Mouse (Mus musculus): ENCODE measurements around the gene Homer1. TPM values are rescaled to one million over a fixed set of nuclear protein-coding genes. Genes with fewer than 3 reads are reported as not detected.

Homer1 gene
- 5.5 and 5.9 TPM in 2 replicates for polyA plus RNA-seq (2015; fragmentation: Nextera tagmentation; extraction: Ambion mirVana)

DNA sequence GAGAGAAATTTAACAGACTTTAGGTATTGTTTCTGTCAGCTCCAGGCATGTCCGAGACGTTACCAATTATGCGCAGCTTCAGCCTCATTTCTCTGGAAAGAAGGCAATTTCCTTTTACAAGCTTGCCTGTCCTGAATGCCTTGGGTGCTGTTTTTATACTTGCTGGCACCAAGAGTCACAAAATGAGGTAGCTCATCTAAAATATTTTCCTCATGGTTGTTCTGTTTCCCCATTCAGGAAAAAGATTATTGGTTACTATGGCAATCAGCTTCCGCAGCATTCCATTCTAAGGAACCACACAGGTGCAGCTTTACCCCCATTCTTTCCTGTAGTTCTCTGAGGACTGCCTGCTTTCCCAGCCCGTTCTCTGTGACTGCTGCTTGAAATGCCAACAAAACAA, at the start of gene Homer1:
Gene Homer1, plus strand, starts transcription at position 320 of the 400 bp plus-strand sequence.
- Histone ChIP-seq H3K4me1 (0 out of 2 replicates have a peak, but pooled peaks cover 3% of the 10 kb centered on the region), H3K36me3 (no peaks in the 10 kb centered on the region), H3K4me3 (replicated peaks) (no peak within 1 kb of the TSS), H3K27ac (no peak within 1 kb of the TSS), H3K4me2 (no peak within 1 kb of the TSS), H3K27me3 (no peaks in the 10 kb centered on the region), H3K9ac (no peak within 1 kb of the TSS), H3K9me3 (replicated peaks) (no peaks in the 10 kb centered on the region)
- 78% methylated on average over 5 of the region's 5 CpGs for WGBS
- no peak for ATAC-seq (replicated peaks; ENCODE audit: low FRiP score)

GRCm38 (mm10) chr13:93251732-93252131, 47.7 kb upstream of the Homer1 start:
- Histone ChIP-seq H3K4me1 (no peaks in the 10 kb centered on the region), H3K9me3 (replicated peaks) (no peaks in the 10 kb centered on the region), H3K36me3 (no peaks in the 10 kb centered on the region), H3K27ac (no peak overlapping the region), H3K27me3 (no peaks in the 10 kb centered on the region), H3K4me3 (replicated peaks) (no peak overlapping the region), H3K4me2 (no peak overlapping the region), H3K9ac (no peak overlapping the region)
- WGBS: 85% methylated on average over 6 of the region's 6 CpGs
- no peak for ATAC-seq (replicated peaks; ENCODE audit: low FRiP score)

GRCm38 (mm10) chr13:93252175-93252574, 47.3 kb upstream of the Homer1 start:
- H3K4me2 ChIP-seq: no peak overlapping the region
- H3K27me3 ChIP-seq: no peaks in the 10 kb centered on the region
- H3K27ac ChIP-seq: no peak overlapping the region
- no peaks in the 10 kb centered on the region for H3K4me1 ChIP-seq
- H3K4me3 ChIP-seq (replicated peaks): no peak overlapping the region
- no peak for ATAC-seq (replicated peaks; ENCODE audit: low FRiP score)
- no peaks in the 10 kb centered on the region for H3K9me3 ChIP-seq (replicated peaks)
- no peak overlapping the region for H3K9ac ChIP-seq
- H3K36me3 ChIP-seq: no peaks in the 10 kb centered on the region
- 74% methylated on average over 10 of the region's 10 CpGs for WGBS

- no peaks in the 10 kb centered on the region for H3K9me3 ChIP-seq (replicated peaks)
- H3K27me3 ChIP-seq: no peaks in the 10 kb centered on the region
- no peaks in the 10 kb centered on the region for H3K36me3 ChIP-seq
- H3K27ac ChIP-seq: no peak overlapping the region
- H3K4me3 ChIP-seq (replicated peaks): no peak overlapping the region
- WGBS: 73% methylated on average over 5 of the region's 5 CpGs
- ATAC-seq (replicated peaks; ENCODE audit: low FRiP score): no peak
- no peak overlapping the region for H3K4me2 ChIP-seq
- no peak overlapping the region for H3K9ac ChIP-seq
- H3K4me1 ChIP-seq: no peaks in the 10 kb centered on the region
These were observed 46.5 kb upstream of the Homer1 start for GRCm38 (mm10) chr13:93252941-93253340.

DNA sequence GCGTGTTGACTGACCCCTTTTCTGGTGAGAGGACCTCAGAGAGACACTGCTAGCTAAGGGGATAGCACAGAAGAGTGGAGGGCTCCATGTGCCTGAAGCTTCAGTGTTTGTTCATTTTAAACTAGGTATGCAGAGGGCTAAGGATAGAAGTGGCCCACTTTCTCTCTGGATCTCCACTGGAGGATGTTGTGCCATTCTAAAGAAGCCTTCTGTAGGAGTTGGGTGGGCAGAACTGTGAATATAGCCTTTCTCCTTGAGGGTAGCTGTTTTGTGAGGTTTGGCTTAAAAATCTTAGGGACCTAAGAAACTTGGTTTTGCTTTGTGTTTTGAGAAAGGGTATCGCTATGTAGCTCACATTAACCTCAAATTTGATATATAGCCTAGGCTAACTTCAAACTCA, 32.3 kb upstream of the Homer1 start:
- no peak for ATAC-seq (replicated peaks; ENCODE audit: low FRiP score)
- WGBS: 88% methylated on average over 2 of the region's 2 CpGs
- no peaks in the 10 kb centered on the region for H3K4me1 ChIP-seq
- H3K27me3 ChIP-seq: no peaks in the 10 kb centered on the region
- no peaks in the 10 kb centered on the region for H3K36me3 ChIP-seq
- no peaks in the 10 kb centered on the region for H3K9me3 ChIP-seq (replicated peaks)
- no peak overlapping the region for H3K27ac ChIP-seq
- H3K4me3 ChIP-seq (replicated peaks): no peak overlapping the region
- no peak overlapping the region for H3K9ac ChIP-seq
- no peak overlapping the region for H3K4me2 ChIP-seq

GRCm38 (mm10) chr13:93300581-93300980, 1.1 kb downstream of the Homer1 start:
- no peak overlapping the region for H3K9ac ChIP-seq
- no peaks in the 10 kb centered on the region for H3K36me3 ChIP-seq
- H3K4me3 ChIP-seq (replicated peaks): no peak overlapping the region
- 90% methylated on average over 5 of the region's 5 CpGs for WGBS
- ATAC-seq (replicated peaks; ENCODE audit: low FRiP score): no peak
- H3K27ac ChIP-seq: no peak overlapping the region
- H3K9me3 ChIP-seq (replicated peaks): no peaks in the 10 kb centered on the region
- peaks cover 5% of the 10 kb centered on the region; the same call in 1 of the 2 replicates for H3K4me1 ChIP-seq
- no peak overlapping the region for H3K4me2 ChIP-seq
- H3K27me3 ChIP-seq: no peaks in the 10 kb centered on the region

GRCm38 (mm10) chr13:93301060-93301459, 1.6 kb downstream of the Homer1 start:
- Histone ChIP-seq H3K27me3 (no peaks in the 10 kb centered on the region), H3K9me3 (replicated peaks) (no peaks in the 10 kb centered on the region), H3K36me3 (no peaks in the 10 kb centered on the region), H3K4me1 (peaks cover 8% of the 10 kb centered on the region; the same call in 1 of the 2 replicates), H3K4me3 (replicated peaks) (no peak overlapping the region), H3K4me2 (no peak overlapping the region), H3K9ac (no peak overlapping the region), H3K27ac (no peak overlapping the region)
- ATAC-seq (replicated peaks; ENCODE audit: low FRiP score): no peak
- 80% methylated on average over 2 of the region's 2 CpGs for WGBS

GRCm38 (mm10) chr13:93302846-93303562, 3.6 kb downstream of the Homer1 start:
- Histone ChIP-seq H3K4me3 (replicated peaks) (peak overlapping the region; percentile 91), H3K9ac (peak overlapping the region; percentile 86), H3K4me1 (peaks cover 16% of the 10 kb centered on the region; the same call in 1 of the 2 replicates), H3K4me2 (peak overlapping the region; percentile 73), H3K9me3 (replicated peaks) (no peaks in the 10 kb centered on the region), H3K27ac (peak overlapping the region; percentile 98), H3K36me3 (no peaks in the 10 kb centered on the region), H3K27me3 (no peaks in the 10 kb centered on the region)
- ATAC-seq (replicated peaks; ENCODE audit: low FRiP score): no peak
- 10% methylated on average over 19 of the region's 19 CpGs for WGBS

GRCm38 (mm10) chr13:93303563-93304250, 4.3 kb downstream of the Homer1 start:
- H3K4me3 ChIP-seq (replicated peaks): peak overlapping the region; percentile 91
- no peaks in the 10 kb centered on the region for H3K9me3 ChIP-seq (replicated peaks)
- peaks cover 21% of the 10 kb centered on the region; the same call in 1 of the 2 replicates for H3K4me1 ChIP-seq
- H3K4me2 ChIP-seq: peak overlapping the region; percentile 73
- peak overlapping the region; percentile 86 for H3K9ac ChIP-seq
- H3K36me3 ChIP-seq: no peaks in the 10 kb centered on the region
- no peaks in the 10 kb centered on the region for H3K27me3 ChIP-seq
- 0% methylated on average over 45 of the region's 90 CpGs for WGBS
- ATAC-seq (replicated peaks; ENCODE audit: low FRiP score): peak; percentile 97
- peak overlapping the region; percentile 98 for H3K27ac ChIP-seq

DNA sequence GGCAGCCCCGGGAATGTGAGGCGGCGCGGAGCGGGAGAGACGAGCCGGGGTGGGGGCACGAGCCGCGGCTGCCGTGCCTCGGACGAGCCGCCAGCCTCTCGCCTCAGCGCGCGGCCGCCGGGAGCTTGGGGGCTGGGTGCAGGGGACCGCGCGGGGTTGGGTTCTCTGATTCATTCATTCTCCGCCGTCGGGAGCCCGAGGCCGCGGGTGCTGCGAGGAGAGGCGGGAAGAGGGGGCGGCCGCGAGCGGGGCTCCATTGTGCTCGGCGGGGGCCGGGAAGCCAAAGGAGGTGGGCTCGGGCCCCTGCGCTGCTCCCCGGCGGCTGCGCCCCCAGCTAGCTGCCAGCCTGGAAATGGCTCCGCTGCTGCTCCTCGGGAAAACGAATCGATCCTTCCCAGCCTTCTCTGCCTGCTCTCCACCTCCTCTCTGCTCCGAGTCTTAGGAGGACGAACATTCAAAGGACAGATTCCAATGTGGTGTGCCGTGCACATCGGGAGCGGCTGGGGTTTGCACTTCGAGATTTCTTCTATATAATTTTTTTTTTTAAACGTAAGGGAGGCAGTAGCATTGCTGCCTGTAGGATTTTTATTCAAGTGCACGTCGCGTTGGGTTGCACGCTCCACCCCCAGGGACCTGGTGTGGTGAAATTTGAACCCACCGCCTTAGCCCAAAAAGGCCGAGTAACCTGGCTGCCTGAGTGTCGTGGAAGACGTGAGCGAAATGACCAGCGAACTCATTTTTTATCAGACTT, 5.0 kb downstream of the Homer1 start:
- under 1% methylated on average over 64 of the region's 64 CpGs for WGBS
- peak; percentile 59 for ATAC-seq (replicated peaks; ENCODE audit: low FRiP score)
- Histone ChIP-seq H3K4me2 (peak overlapping the region; percentile 73), H3K9me3 (replicated peaks) (no peaks in the 10 kb centered on the region), H3K27ac (peak overlapping the region; percentile 98), H3K36me3 (no peaks in the 10 kb centered on the region), H3K9ac (peak overlapping the region; percentile 86), H3K4me1 (peaks cover 21% of the 10 kb centered on the region; the same call in 1 of the 2 replicates), H3K4me3 (replicated peaks) (peak overlapping the region; percentile 91), H3K27me3 (no peaks in the 10 kb centered on the region)

DNA sequence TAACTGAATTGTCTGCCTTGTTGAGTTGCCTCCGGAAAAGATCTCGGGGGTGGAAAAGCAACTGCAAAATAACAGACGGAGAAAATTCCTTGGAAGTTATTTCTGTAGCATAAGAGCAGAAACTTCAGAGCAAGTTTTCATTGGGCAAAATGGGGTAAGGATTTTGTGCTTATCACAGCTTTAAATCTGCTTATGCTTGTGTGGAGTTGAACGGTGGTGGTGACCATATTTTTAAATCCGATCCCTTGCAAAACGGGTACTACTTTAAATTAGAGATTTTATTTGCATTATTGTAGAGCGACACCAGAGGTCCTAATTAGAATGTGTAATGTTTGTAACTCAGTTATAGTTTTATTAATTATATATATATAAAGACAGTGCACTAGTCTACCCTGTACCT, 5.7 kb downstream of the Homer1 start:
- Histone ChIP-seq H3K36me3 (no peaks in the 10 kb centered on the region), H3K4me1 (peaks cover 21% of the 10 kb centered on the region; the same call in 1 of the 2 replicates), H3K4me3 (replicated peaks) (peak overlapping the region; percentile 91), H3K4me2 (peak overlapping the region; percentile 73), H3K27ac (no peak overlapping the region), H3K9ac (0 out of 2 replicates have a peak overlapping the region, but pooled peaks have one; percentile 86), H3K9me3 (replicated peaks) (no peaks in the 10 kb centered on the region), H3K27me3 (no peaks in the 10 kb centered on the region)
- 6% methylated on average over 7 of the region's 7 CpGs for WGBS
- ATAC-seq (replicated peaks; ENCODE audit: low FRiP score): no peak

GRCm38 (mm10) chr13:93305636-93306035, 6.2 kb downstream of the Homer1 start:
- no peak for ATAC-seq (replicated peaks; ENCODE audit: low FRiP score)
- H3K27ac ChIP-seq: no peak overlapping the region
- 16% methylated on average over 7 of the region's 7 CpGs for WGBS
- H3K4me1 ChIP-seq: peaks cover 21% of the 10 kb centered on the region; the same call in 1 of the 2 replicates
- peak overlapping the region; percentile 91 for H3K4me3 ChIP-seq (replicated peaks)
- H3K9ac ChIP-seq: peak overlapping the region; percentile 29
- H3K27me3 ChIP-seq: no peaks in the 10 kb centered on the region
- H3K9me3 ChIP-seq (replicated peaks): no peaks in the 10 kb centered on the region
- H3K4me2 ChIP-seq: peak overlapping the region; percentile 73
- H3K36me3 ChIP-seq: no peaks in the 10 kb centered on the region
